Mouse (Mus musculus) layer of hippocampus, adult 9-11 months (tissue): ENCODE measurements around the gene Pnkd.
"Not testable (repeated sequence)": the region's sequence is repeated elsewhere in the genome, so short reads cannot be mapped to it uniquely, and the experiment has no call there.

Source experiments
- DNase-seq: peaks from one replicate; pipeline ENCODE4 v3.0.0; 2022

Gene Pnkd

DNA sequence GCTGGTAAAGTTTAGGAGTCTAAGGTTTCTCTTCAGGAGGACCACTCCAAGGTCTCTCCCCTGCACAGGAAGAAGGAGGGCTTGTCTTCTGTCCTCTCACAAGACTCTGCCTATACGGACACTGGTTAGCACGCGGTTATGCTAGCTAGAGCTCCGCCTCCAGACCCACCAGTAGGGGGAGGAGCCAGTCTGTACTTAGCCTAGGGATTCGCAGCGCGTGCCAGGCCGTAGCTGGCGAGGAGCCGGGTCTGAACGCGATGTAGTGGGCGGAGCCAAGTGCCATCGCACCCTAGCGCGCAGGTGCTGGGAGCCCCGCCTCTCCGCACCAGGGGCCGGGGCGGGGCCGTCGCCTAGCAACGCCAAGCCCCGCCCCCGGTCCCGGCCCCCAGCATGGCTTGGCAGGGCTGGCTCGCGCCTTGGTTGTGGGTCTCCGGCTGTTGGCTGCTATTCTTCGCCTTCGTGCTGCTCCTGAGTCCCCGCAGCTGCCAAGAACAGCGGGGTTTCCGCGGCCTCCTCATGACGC, 47.6 kb downstream of the Pnkd start:
- peak; percentile 96 for DNase-seq

DNA sequence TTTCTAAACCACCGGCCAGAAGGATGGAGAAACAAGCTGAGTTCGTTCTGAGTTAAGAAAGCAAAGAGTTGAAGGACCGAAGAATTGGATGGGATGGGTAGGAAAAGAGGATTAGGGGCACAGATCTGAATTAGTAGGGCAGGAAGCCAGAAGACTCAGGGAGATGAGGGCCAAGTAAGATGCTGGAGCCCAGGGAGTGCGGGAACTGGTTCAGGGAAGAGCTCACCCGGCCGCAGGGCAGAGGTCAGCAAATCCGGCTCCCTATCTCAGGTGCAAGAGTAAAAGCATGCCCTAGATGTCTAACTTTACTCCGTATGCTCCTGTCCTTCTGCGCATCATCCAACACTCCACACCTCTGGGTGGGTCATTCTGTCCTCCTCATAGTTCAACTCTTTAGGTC, 48.2 kb downstream of the Pnkd start:
- no peak for DNase-seq

DNA sequence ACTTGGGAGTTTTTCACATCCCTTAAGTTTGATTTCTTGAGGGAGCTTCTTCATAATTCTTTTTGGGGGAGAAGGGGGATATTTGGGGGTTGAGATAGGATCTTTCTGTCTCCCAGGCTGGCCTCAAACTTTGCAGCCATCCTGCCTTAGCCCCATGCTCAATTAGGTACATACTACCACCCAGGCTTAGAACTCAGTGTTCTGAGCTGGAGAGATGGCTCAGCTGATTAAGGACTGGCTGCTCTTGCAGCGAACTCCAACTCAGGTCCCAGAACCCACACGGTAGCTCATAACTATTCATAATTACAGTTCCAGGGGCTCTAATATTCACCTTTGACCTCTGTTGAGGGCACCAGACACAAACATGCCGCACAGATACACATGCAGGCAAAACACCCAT, 49.9 kb downstream of the Pnkd start:
- no peak for DNase-seq

DNA sequence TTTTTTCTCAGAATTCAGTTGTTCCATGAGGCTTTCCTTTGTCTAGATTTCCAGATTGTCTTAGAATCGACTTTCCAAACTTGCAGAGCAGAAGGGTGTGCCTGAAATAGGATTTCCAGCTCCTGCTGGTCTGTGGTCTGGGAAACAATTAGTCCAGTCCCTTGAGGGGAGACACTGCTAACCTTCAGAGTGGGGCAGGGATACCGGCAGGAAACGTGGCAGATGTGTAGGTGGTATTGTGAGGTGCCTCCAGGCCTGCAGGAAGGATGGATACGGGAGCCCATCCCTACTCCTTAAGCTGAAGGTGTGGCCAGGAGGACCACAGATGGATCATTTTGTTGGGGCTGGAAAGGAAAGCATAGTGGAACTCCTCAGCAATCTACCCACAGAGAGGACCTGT, 50.3 kb downstream of the Pnkd start:
- no peak for DNase-seq

DNA sequence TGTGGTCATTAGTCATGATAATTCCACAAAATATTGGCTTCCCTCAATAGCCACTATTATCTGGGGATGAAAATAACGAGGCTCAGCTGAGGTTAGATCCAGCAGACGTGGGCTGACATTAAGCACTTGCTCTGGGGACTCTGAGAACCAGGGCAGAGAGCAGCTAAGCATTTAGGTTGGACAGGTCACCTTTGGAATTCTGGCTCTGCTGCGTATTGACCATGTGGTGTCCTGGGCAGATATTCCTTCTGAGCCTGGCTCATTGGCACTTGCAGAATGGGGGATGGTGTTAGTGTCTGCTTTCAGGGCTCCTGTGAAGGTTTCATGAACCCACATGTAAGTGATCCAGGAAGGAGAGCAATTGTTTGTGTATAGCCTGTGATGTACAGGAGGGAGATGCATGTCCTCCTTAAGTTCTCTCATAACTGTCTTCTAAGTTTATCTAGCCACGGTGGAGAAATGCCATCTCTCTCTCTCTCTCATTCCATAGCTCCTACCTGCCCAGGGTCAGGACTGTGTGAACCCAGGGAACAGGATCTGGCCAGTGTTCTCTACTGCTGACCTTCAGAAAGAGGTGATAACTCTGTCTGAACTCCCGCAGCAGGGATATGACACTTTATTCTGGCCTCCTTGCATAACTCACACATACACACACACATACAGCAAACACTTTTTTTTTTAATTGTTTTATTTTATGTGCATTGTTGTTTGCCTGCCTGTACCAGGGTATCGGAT, 50.9 kb downstream of the Pnkd start:
- no peak for DNase-seq

DNA sequence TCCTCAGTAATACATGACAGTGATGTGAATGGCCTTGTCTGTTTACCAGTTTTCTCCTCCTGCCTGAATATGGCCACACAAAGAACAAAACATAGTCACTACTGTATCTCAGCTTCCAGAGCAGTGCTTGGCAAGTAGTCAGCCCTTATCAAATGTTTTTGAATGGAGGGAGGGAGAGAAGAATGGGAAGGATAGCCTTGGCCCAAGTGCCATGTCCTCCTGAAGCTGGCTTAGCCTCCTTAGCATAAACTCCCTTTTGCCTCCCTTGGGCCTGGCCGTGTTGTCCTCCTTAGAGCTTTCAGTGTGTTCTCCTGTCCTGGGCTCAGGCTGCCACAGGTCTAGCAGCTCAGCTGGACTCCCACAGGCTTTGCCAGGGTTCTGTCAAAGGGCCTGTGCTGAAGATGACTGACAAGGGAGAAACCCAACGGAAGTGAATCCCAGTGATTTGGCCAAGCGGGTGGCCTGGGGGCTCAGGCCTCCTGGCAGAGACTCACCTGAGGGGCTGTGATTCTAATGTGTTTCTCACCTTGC, 52.6 kb downstream of the Pnkd start:
- DNase-seq, result no peak

DNA sequence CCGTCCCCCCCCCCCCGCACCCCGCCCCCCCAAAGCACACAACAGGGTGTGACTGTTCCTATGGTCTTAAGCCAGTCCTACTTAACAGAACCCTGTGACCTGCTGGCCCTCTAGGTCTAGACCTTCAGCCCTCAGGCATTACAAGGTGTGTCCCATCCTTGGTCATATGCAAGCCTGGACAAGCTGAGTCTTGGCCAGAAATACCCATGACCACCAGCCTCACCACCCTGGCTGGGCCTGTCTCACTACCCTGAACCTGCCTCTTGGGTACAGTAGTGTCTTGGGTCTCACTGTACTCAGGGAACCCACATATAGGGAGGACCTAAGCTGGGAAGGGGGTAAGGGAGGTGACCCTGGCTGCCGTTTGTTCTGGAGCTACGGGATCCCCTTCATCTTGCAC, 53.3 kb downstream of the Pnkd start:
- DNase-seq, result no peak

DNA sequence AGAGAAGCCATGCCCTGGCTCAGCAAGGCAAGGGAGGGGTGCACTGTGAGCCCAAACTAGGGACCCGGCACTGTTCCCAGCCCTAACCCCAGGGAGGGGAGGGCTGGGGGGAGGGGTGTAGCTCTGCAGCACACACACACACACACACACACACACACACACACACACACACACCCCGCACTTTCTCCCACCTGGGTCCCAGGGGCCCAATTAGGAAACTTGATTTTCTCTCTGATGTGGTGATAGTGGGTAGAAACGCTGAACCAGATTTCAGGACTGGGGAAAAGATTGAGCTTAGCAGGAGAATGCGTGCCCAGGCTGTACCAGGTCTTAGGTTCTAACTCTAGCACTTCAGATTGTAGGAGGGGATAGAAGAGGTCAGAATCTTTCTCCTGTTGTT, 53.9 kb downstream of the Pnkd start:
- DNase-seq, result no peak

DNA sequence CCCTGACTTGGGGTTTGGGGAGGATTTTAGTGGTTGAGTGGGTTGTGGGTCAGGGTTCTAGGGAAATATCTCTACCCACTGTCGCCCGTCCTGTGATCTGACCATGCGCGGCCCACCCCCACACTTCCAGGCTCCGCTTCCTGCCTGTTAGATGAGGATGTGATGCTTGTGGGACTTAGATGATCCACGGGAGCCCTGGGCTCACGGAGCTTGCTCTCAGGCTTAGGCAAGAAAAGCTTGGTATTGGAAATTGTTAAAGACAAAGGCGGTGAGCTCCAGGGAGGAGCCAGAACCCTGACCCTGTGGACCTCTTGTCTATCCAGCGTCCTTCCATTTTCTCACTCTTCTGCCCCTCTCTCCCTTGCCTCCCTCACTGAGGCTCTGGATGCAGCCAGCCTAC, 55.2 kb downstream of the Pnkd start:
- no peak for DNase-seq

DNA sequence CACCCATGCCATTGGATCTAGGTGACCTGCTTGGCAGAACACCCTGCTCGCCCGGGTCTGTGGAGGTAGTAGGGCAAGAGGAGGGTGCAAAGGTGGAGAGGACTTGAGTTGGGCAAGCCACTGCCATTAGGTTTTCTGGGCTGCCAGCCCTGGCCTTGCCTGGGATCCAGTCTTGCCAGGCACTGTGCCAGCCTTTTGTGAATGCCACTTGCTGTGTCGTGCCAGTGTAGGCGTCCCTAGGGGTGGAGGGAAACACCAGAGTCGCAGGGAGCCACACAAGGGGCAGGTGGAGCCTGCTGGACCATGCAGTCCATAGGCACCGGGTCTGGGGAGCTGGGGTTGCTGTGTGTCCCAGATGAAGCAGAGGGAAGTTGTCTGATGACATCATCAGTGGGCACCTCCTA, 55.6 kb downstream of the Pnkd start:
- peak; percentile 61 for DNase-seq

DNA sequence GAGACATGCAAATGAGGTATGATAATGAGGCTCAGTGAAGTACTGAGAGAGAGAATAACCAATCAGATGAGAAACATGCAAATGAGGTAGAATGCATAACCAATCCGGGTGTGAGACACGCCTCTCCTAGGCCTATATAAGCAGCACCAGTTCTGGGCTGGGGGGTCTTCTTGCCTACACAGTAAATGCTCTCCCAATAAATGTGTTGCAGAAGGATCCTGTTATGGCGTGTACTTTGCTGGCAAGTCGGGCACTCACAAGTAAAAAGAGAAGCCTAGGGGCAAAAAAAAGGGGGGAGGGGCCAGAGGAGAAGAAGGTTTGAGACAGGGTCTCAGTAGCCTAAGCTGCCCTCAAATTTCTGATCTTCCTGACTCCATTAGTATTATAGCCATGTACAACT, 56.3 kb downstream of the Pnkd start:
- DNase-seq, result not testable (repeated sequence)

DNA sequence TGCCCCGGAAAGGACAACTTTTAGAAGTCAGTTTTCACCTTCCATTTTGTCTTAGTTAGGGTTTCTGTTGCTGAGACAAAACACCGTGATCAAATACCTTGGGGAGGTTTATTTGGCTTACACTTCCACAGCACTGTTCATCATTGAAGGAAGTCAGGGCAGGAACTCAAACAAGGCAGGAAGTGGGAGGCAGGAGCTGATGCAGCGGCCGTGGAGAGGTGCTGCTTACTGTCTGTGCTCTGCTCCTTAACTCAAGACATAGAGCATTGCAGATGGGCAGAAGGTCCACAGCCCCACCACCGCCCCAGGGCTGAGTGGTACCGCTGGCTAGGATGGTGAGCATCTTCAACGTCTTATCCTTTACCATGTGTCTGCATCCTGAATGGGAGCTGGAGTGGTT, 57.2 kb downstream of the Pnkd start:
- no peak for DNase-seq

DNA sequence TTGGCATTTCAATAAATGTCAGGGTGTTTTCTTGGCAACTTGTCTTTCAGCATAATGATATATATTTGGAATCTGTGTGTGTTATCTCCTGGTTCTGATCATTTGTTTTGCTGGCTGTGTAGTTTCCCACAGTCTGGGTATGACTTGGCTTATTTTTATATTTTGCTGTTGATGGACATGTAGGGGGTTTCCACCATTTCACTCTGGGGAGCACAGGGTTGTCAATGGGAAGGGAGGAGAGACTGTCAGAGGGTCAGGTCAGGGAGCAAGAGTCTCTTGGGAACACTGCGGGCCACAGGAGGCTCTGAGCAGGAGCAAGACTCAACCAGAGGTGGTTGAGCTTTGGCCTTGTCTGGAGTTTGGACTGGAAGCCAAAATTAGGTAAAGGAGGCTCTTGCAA, 57.6 kb downstream of the Pnkd start:
- no peak for DNase-seq

DNA sequence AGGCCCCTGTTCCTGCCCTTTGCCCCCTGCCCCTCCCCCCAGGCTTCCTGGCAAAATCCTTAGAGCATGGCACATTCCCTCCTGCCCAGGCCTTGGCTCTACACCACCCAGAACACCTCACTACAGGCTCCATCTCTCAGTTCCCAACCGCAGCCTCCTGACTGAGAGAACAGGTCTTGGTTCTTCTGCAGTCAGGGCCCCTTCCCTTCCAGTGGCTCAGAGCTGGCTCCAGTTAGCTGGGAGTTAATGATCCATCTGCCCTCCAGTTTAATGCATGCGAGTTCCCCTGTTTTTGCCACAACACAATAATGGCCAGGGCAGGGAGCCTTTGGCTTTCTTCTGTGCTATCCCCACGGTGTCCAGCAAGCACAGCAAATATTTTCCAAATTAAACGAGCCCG, 58.4 kb downstream of the Pnkd start:
- DNase-seq, result no peak

DNA sequence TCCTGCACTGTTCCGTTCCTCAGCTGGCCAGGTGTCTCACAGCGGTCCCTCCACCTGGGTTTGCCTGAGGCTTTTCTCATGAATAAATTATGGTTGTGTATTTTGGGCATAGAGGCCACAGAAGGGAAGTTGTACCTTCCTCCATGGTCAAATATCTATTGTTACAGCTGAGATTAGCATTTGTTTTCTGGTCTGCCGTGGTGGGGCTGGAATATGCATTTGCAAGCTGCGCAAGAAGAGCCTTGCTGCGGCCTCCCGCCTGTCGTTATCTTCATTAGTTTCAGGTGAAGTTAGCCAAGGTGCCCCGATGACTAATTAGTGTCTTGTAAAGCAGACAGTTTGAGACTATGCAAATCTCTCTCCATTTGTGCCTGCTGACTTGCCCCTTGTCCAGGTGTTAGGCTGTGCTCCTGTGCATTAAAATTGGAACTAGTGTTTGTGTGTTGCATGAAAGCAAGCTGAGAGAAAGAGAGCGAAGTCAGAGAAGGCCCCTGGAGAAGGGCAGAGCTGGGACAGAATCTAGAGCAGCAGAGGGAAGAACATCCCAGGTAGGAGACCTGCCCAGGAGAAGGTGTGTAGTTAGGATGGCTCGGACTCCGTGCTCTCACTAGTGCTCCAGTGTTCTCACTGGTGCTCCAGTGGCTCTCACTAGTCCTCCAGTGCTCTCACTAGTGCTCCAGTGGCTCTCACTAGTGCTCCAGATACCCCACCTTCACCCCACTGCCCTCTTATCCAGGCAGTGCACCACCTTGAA, 59.6 kb downstream of the Pnkd start:
- DNase-seq, result no peak

DNA sequence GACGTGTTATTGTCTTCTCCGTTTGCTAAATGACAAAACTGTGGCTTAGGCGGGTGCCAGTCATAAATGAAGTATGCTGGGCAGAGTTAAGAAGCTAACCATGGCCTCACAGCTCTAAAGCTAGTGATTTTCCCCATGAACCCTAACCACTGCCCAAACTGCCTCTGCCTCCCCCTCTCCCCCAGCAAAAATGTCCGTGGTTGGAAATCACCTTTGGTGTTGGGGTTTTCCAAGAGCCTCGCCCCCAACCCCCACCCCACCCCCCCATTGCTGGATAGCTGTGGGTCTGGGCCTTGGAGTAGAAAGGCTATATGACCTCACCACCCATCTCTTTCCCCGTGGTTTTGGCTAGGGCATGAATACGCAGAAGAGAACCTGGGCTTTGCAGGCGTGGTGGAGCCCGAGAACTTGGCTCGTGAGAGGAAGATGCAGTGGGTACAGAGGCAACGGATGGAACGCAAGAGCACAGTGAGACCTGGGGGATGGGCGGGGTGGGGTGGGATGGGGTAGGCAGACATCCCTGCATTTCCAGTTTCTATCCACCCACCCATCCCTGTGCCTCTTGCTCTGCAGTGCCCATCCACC, 66.5 kb downstream of the Pnkd start:
- no peak for DNase-seq

DNA sequence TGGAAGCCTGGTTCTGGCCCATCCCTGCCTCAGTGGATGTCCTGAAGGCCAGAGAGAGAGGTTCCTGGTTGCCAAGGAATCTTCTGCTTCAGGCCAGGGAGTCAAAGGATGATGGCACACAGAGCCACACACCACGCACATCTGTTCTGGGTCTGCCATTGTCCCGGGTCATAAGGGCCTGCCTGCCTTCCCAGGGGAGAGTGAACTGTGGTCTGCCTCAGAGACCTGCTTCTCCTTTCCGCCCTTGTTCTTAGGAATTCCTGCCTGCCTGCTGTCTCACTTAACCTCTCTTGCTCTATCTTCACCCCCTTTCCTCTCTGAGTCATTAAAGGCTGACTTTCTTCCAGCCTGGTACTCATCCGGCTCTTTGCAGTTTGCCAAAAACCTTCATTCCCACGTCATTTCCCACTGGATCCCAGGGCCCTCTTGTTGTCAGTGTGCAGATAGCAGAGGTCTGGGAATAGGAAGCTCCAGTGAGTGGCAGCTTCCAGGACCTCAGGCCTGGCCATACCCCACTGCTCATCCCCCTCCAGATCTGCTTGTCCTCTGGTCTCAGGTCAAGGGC, 67.9 kb downstream of the Pnkd start:
- no peak for DNase-seq

DNA sequence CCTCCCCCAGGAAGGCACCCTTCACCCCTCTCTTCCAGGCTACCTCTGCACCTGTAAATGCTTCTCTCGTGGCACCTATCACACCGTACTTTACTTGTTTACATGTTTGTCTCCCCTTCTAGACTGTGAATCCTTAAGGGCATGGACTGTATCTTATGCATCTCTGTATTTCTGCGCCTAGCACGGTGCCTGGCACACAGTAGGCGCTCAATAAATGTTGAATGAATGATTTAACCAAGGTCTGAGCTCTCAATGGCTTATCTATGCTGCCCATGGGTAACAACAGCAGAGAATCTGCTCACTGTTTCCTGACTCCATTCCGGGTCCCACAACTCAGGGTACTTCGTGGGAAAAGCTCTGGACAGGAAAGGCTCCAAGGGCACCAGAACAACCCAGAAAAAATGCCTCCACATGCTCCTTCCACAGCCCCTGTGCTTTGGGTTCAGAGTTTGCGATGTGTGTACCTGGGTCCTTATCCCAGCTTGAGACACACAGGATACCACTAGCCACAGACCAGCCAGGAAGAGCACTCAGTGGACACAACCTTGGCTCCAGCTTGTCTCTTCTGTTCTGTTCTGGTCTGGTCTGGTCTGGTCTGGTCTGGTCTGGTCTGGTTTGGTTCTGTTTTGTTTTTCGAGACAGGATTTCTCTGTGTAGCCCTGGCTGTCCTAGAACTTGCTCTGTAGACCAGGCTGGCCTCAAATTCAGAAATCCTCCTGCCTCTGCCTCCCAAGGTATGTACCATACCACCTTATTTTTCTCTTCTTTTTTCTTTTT, 68.9 kb downstream of the Pnkd start:
- DNase-seq, result no peak

DNA sequence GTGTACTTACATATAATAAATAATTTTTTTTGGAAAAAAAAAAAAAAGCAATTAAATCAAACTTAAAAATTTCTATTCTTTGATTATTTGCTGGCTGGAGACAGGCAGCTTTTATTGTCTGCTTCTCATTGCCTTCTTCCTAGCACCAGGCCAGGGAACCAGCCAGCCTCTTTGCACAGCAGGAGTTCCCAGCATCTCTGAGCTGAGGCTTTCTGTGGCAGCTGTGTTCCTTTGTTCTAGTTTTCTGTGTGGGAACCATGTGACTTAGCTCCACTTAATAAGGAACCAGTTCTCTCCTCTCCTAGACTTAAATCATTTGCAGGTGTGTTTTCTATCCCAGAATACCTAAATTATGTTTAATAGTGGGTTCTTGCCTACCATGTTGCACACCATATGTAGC, 72.8 kb downstream of the Pnkd start:
- DNase-seq, result no peak

DNA sequence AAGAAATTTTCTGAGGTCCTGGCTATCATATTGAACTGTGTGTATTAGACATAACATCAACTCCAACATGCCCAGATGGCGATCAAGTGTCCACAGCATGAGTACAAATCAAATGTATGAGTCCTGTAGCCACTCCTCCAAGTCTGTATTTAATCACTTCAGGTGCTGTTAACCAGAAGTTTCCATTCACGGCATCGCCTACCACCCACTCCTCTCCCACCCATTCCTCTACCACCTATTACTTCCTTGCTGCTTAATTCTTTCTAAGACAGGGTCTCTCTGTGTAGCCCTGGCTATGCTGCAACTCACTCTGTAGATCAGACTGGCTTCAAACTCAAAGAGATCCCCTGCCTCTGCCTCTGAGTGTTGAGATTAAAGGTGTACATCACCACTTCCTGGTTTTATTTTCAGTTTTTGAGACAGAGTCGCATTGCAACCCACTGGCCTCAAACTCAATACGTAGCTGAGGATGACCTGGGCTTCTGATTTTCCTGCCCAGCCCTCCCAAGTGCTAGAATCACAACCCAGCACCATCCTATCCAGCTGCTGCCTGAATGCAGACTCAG, 75.3 kb downstream of the Pnkd start:
- DNase-seq, result no peak

DNA sequence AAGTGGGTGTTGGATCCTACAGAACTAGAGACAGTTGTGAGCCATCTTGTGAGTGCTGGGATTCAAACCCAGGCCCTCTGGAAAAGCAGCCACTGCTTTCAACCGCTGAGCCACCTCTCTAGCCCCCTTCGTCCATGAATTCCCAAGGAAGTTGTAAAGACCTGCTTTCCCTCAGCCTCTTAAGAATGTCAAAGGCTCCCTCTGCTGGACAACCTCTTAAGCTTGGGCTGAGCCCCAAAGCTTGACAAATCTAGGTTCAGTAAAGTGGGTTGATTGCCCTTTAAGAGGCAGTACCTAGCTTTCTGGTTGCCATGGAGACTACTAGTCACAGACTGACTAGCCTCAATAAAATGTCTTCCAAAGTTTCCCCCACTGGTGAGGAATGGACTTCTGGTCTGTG, 77.1 kb downstream of the Pnkd start, which contains the start of gene Catip:
Catip (plus strand) TSS at position 297 of the 400 bp plus-strand sequence.
- peak; percentile 88 for DNase-seq
